Mouse (Mus musculus): ENCODE data around the gene Gm49368. TPM values are rescaled to one million over a fixed set of nuclear protein-coding genes. Genes with fewer than 3 reads are reported as not detected.
"Not testable (repeated sequence)": the region's sequence is repeated elsewhere in the genome, so short reads cannot be mapped to it uniquely, and the experiment has no call there.

The Gm49368 gene
- polyA plus RNA-seq, 1 experiment from 2014 or later: not detected

DNA sequence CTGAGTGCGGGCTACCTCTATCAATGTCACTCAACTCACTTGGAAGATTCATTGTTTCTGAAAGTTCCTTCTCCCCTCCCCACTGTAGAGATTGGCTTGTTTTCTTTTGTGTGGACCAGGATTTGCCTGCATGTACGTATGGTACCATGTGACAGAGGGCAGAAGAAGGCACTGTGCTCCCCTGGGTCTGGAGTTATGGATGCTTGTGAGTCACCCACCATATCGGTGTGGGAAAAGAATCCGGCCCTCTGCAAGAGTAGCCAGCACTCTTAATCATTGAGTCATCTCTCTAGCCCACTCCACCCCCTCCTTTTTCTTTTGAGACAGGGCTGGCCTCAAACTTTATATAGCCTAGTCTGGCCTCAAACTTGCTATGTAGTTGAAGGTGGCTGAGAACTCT, 37.6 kb upstream of the Gm49368 start:
- ATAC-seq (replicated peaks; ENCODE audit: extremely low read depth, insufficient read depth, low FRiP score): no peak
- H3K4me1 ChIP-seq (ENCODE audit: control insufficient read depth, insufficient read depth, low read length): no peaks in the 10 kb centered on the region
- 70% methylated on average over 4 of the region's 4 CpGs for WGBS

DNA sequence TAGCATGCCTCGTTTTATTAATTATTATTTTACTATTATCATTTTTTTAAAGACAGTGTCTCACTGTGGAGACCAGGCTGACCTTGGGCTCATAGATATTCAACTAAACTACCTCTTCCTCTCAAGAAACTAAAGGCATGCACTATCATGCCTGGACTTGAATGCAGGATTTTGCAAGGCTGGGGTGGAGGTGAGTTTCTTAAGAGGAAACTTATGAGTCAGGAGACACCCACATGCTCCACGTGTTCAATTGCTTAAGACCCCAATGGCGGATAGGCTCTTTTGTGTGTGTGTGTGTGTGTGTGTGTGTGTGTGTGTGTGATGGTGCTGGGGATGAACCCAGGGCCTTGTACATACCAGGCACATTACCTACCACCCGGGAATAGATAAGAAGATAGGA, 37.1 kb upstream of the Gm49368 start:
- Histone ChIP-seq H3K36me3 (ENCODE audit: control insufficient read depth, insufficient read depth) (no peaks in the 10 kb centered on the region), H3K27ac (ENCODE audit: low read length) (no peak overlapping the region), H3K4me1 (ENCODE audit: control insufficient read depth, insufficient read depth, low read length) (no peaks in the 10 kb centered on the region), H3K4me2 (ENCODE audit: low read depth, low read length) (no peak overlapping the region), H3K9ac (ENCODE audit: low read length) (no peak overlapping the region), H3K4me3 (ENCODE audit: low read length) (no peak overlapping the region), H3K27me3 (ENCODE audit: control insufficient read depth, insufficient read depth, low read length) (no peaks in the 10 kb centered on the region), H3K9me3 (replicated peaks; ENCODE audit: control insufficient read depth, low read length) (peaks cover 3% of the 10 kb centered on the region; the same call in 1 of the 2 replicates)
- ATAC-seq (replicated peaks; ENCODE audit: extremely low read depth, insufficient read depth, low FRiP score): no peak
- WGBS: 69% methylated on average over 4 of the region's 4 CpGs

More for the DNA sequence above, 37.6 kb upstream of the Gm49368 start:
- Histone ChIP-seq H3K27me3 (ENCODE audit: control insufficient read depth, insufficient read depth, low read length) (no peaks in the 10 kb centered on the region), H3K9me3 (replicated peaks; ENCODE audit: control insufficient read depth, low read length) (peaks cover 3% of the 10 kb centered on the region; the same call in 1 of the 2 replicates), H3K27ac (ENCODE audit: low read length) (no peak overlapping the region), H3K4me2 (ENCODE audit: low read depth, low read length) (no peak overlapping the region), H3K36me3 (ENCODE audit: control insufficient read depth, insufficient read depth) (no peaks in the 10 kb centered on the region), H3K9ac (ENCODE audit: low read length) (no peak overlapping the region), H3K4me3 (ENCODE audit: low read length) (no peak overlapping the region)

DNA sequence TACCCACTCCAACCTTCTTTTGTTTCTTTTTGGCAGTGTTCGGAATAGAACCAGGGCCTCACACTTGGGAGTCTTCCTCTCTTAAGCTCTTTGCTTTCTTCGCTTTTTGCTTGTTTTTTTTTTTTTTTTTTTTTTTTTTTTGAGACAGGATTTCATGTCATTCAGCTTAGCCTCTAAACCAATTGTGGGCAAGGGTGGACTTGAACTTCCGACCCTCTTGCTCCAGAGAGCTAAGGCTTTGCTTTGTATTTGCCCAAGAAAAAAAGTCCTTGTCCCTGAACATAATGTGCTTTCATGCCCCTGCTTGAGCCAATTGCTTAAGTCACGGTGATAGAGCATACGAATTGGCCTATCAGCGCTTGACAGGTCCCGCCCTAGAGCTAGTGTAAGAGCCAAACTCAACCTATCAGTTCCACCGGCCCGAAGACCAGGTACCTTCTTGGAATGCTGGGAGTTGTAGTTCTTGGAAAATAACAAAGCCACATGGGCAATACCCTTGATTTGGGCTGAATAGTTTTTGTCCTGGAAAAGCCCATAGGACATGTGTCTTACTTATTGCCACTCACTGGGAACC, 31.0 kb upstream of the Gm49368 start:
- no peaks in the 10 kb centered on the region for H3K36me3 ChIP-seq (ENCODE audit: control insufficient read depth, insufficient read depth)
- H3K4me3 ChIP-seq (ENCODE audit: low read length): no peak overlapping the region
- no peaks in the 10 kb centered on the region for H3K27me3 ChIP-seq (ENCODE audit: control insufficient read depth, insufficient read depth, low read length)
- no peak overlapping the region for H3K9ac ChIP-seq (ENCODE audit: low read length)
- H3K9me3 ChIP-seq (replicated peaks; ENCODE audit: control insufficient read depth, low read length): no peaks in the 10 kb centered on the region
- H3K4me2 ChIP-seq (ENCODE audit: low read depth, low read length): no peak overlapping the region
- no peaks in the 10 kb centered on the region for H3K4me1 ChIP-seq (ENCODE audit: control insufficient read depth, insufficient read depth, low read length)
- ATAC-seq (replicated peaks; ENCODE audit: extremely low read depth, insufficient read depth, low FRiP score): no peak
- H3K27ac ChIP-seq (ENCODE audit: low read length): no peak overlapping the region
- 48% methylated on average over 9 of the region's 9 CpGs for WGBS

DNA sequence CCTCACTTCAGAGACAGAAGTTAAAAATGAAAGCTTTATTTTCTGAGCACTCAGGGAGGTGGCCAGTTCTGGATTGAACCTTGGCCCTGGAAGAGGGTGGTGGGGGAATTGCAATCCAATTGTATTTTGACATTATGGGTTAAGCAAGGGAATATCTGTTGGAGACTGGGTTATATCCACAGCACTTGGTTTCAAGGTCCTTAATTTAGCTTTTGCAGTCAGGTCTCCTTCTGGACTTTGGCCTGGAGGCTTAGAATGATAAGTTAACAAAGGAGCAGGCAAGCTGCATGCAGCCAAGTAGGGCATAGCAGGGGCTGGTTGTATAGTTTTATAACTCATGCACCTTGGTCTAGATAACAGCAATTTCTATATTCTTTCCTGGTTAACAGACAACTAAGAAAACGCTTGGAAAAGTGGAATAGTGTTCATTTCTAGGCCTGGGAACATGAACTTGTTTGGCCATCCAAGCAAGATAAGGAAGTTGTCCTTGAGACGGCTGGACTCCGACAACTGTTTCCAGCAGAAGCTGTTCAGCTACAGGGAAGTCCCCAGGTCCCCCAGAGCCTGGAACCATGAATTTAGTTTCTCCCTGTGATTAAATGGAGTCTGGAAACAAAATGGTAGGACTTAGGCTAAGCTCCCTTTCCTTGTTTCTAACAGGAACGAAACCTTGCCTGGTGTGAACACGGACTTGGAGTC, 30.0 kb upstream of the Gm49368 start:
- 68% methylated on average over 5 of the region's 5 CpGs for WGBS
- Histone ChIP-seq H3K4me1 (ENCODE audit: control insufficient read depth, insufficient read depth, low read length) (no peaks in the 10 kb centered on the region), H3K4me3 (ENCODE audit: low read length) (no peak overlapping the region), H3K4me2 (ENCODE audit: low read depth, low read length) (no peak overlapping the region), H3K9ac (ENCODE audit: low read length) (no peak overlapping the region), H3K36me3 (ENCODE audit: control insufficient read depth, insufficient read depth) (no peaks in the 10 kb centered on the region), H3K9me3 (replicated peaks; ENCODE audit: control insufficient read depth, low read length) (no peaks in the 10 kb centered on the region), H3K27me3 (ENCODE audit: control insufficient read depth, insufficient read depth, low read length) (no peaks in the 10 kb centered on the region), H3K27ac (ENCODE audit: low read length) (no peak overlapping the region)
- no peak for ATAC-seq (replicated peaks; ENCODE audit: extremely low read depth, insufficient read depth, low FRiP score)

DNA sequence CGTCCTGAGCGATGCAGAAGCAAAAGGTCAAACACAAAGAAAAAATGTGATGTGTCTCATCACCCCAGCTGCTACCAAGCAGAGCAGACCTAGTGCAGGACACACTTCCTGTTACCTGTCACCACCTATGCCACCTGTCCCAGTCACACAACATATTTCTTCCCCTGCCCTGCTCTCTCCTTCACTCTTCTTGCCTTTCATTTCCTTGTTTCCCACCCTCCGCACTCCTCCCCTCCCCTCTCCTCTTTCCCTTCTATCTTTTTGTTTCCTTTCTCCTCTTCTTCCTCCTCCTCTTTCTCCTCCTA, 29.5 kb upstream of the Gm49368 start:
- Histone ChIP-seq H3K4me1 (ENCODE audit: control insufficient read depth, insufficient read depth, low read length) (no peaks in the 10 kb centered on the region), H3K27ac (ENCODE audit: low read length) (no peak overlapping the region), H3K9ac (ENCODE audit: low read length) (no peak overlapping the region), H3K36me3 (ENCODE audit: control insufficient read depth, insufficient read depth) (no peaks in the 10 kb centered on the region), H3K27me3 (ENCODE audit: control insufficient read depth, insufficient read depth, low read length) (no peaks in the 10 kb centered on the region), H3K4me3 (ENCODE audit: low read length) (no peak overlapping the region), H3K4me2 (ENCODE audit: low read depth, low read length) (no peak overlapping the region), H3K9me3 (replicated peaks; ENCODE audit: control insufficient read depth, low read length) (no peaks in the 10 kb centered on the region)
- ATAC-seq (replicated peaks; ENCODE audit: extremely low read depth, insufficient read depth, low FRiP score): no peak
- WGBS: 89% methylated on average over 3 of the region's 3 CpGs

DNA sequence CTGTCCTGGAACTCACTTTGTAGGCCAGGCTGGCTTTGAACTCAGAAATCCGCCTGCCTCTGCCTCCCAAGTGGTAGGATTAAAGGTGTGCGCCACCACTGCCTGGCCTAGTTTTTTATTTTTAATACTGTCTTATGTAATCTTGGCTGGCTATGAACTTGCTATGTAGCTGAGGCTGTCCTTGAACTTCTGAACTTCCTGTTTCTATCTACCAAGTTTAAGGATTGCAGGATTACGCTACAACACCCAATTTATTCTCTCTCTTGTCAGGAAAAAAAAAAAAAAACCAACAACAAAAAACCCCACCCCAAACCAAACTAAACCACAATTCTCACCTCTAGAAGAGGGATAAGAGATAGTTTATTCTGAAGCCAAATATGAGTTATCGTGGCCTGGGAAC, 28.9 kb upstream of the Gm49368 start:
- H3K27ac ChIP-seq (ENCODE audit: low read length): no peak overlapping the region
- no peaks in the 10 kb centered on the region for H3K9me3 ChIP-seq (replicated peaks; ENCODE audit: control insufficient read depth, low read length)
- H3K27me3 ChIP-seq (ENCODE audit: control insufficient read depth, insufficient read depth, low read length): no peaks in the 10 kb centered on the region
- no peak overlapping the region for H3K4me3 ChIP-seq (ENCODE audit: low read length)
- WGBS: 91% methylated on average over 4 of the region's 4 CpGs
- H3K4me2 ChIP-seq (ENCODE audit: low read depth, low read length): no peak overlapping the region
- H3K4me1 ChIP-seq (ENCODE audit: control insufficient read depth, insufficient read depth, low read length): no peaks in the 10 kb centered on the region
- no peak overlapping the region for H3K9ac ChIP-seq (ENCODE audit: low read length)
- ATAC-seq (replicated peaks; ENCODE audit: extremely low read depth, insufficient read depth, low FRiP score): no peak
- H3K36me3 ChIP-seq (ENCODE audit: control insufficient read depth, insufficient read depth): no peaks in the 10 kb centered on the region

DNA sequence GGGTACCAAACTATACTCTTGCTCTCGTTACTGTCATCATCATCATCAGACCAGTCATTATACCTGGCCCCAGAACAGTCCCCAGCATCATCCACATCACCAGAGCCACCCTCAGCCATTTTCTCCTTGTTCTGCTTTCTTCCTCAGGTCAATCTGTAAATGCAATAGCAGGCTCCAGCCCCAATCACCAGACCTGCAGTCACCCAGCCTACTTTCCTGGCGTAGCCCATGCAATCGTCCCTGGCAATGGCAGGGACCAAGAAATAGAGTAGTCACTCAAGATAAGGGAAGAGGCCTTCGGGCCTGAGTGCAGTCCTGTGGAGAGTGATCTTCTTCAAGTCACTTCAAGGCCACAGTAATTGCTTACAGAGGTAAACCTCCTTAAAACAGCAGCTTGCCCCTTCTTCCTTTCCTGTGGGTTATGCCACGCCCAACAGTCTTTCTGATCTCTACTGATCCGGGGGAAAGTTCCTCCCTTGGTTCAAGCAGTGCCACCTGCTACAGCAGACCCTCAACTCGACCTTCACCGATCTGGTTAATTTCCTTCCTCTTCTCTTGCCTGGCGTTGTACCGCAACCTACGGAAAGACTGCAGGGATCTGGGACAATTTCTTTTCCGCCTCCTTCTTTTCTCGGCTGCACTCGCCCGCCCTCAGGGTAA, 20.2 kb upstream of the Gm49368 start:
- 62% methylated on average over 15 of the region's 15 CpGs for WGBS
- H3K9me3 ChIP-seq (replicated peaks; ENCODE audit: control insufficient read depth, low read length); H3K4me3 ChIP-seq (ENCODE audit: low read length); H3K27me3 ChIP-seq (ENCODE audit: control insufficient read depth, insufficient read depth, low read length); H3K4me2 ChIP-seq (ENCODE audit: low read depth, low read length); H3K9ac ChIP-seq (ENCODE audit: low read length); ATAC-seq (replicated peaks; ENCODE audit: extremely low read depth, insufficient read depth, low FRiP score); H3K4me1 ChIP-seq (ENCODE audit: control insufficient read depth, insufficient read depth, low read length); H3K36me3 ChIP-seq (ENCODE audit: control insufficient read depth, insufficient read depth); H3K27ac ChIP-seq (ENCODE audit: low read length): not testable (repeated sequence)

DNA sequence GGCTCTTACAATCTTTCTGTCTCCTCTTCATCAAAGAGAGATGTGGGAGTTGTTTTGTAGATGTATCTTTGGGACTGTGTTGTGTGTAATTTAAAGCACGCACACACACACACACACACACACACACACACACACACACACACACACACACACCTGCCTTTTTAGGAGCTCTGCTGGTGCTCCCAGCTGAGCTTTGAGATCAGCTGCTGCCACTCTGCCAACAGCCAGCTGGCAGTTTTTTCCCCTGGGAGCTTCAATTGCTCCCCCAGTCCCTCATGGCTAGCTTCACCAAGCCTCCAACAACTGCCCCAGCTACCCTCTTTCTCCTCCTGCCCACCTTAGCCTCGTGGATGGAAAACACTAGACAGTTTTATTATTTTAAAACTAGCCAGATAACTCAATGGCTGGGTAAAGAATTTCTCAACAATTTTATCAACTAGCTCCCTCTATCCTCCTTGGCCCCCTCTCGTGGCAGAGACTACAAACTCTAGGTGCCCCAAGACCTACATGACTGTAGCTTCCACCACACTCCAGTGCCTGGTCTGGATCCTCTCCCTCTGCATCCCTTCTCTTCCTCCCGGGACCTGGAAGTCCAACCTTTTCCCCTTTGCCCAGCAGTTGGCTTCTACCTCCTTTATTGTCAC, 18.2 kb upstream of the Gm49368 start:
- Histone ChIP-seq H3K9ac (ENCODE audit: low read length) (no peak overlapping the region), H3K27ac (ENCODE audit: low read length) (no peak overlapping the region), H3K4me1 (ENCODE audit: control insufficient read depth, insufficient read depth, low read length) (peaks cover 2% of the 10 kb centered on the region; the same call in 1 of the 2 replicates), H3K9me3 (replicated peaks; ENCODE audit: control insufficient read depth, low read length) (no peaks in the 10 kb centered on the region), H3K36me3 (ENCODE audit: control insufficient read depth, insufficient read depth) (no peaks in the 10 kb centered on the region), H3K27me3 (ENCODE audit: control insufficient read depth, insufficient read depth, low read length) (no peaks in the 10 kb centered on the region), H3K4me2 (ENCODE audit: low read depth, low read length) (no peak overlapping the region), H3K4me3 (ENCODE audit: low read length) (no peak overlapping the region)
- no peak for ATAC-seq (replicated peaks; ENCODE audit: extremely low read depth, insufficient read depth, low FRiP score)
- WGBS: 62% methylated on average over 4 of the region's 4 CpGs

DNA sequence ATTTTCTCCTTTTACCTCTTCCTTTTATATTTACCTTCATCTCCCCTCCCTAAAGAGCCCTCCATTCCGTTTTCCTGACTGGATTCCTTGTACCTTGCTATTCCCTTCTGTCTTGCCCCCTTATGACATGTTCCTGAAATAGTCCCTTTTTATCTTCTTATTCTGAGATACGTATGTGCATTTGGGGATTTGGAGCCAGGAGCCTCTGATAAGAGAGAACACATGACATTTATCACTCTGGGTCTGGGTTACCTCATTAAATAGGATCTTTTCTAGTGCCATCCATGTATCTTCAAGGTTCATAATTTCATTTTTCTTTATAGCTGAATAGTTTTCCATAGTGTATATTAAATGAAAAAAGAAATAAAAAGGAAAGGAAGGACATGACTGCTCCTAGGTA, 16.8 kb upstream of the Gm49368 start:
- ATAC-seq (replicated peaks; ENCODE audit: extremely low read depth, insufficient read depth, low FRiP score): no peak
- 25% methylated on average over 2 of the region's 2 CpGs for WGBS
- H3K27ac ChIP-seq (ENCODE audit: low read length): no peak overlapping the region
- peaks cover 2% of the 10 kb centered on the region; the same call in 1 of the 2 replicates for H3K4me1 ChIP-seq (ENCODE audit: control insufficient read depth, insufficient read depth, low read length)
- no peaks in the 10 kb centered on the region for H3K27me3 ChIP-seq (ENCODE audit: control insufficient read depth, insufficient read depth, low read length)
- H3K9me3 ChIP-seq (replicated peaks; ENCODE audit: control insufficient read depth, low read length): no peaks in the 10 kb centered on the region
- H3K36me3 ChIP-seq (ENCODE audit: control insufficient read depth, insufficient read depth): no peaks in the 10 kb centered on the region
- H3K9ac ChIP-seq (ENCODE audit: low read length): no peak overlapping the region
- H3K4me3 ChIP-seq (ENCODE audit: low read length): no peak overlapping the region
- H3K4me2 ChIP-seq (ENCODE audit: low read depth, low read length): no peak overlapping the region

Data from heart, embryonic 16.5 days (tissue).